Mouse (Mus musculus): Measurements from ENCODE around the gene Parm1. TPM values are rescaled to one million over a fixed set of nuclear protein-coding genes. Genes with fewer than 3 reads are reported as not detected.

Gene Parm1
- 3.0 TPM for polyA plus RNA-seq (2014; fragmentation: Illumina TruSeq; extraction: RNeasy Lipid Tissue Mini Kit (QIAGEN cat#74804); ENCODE audit: low read depth, low replicate concordance)

DNA sequence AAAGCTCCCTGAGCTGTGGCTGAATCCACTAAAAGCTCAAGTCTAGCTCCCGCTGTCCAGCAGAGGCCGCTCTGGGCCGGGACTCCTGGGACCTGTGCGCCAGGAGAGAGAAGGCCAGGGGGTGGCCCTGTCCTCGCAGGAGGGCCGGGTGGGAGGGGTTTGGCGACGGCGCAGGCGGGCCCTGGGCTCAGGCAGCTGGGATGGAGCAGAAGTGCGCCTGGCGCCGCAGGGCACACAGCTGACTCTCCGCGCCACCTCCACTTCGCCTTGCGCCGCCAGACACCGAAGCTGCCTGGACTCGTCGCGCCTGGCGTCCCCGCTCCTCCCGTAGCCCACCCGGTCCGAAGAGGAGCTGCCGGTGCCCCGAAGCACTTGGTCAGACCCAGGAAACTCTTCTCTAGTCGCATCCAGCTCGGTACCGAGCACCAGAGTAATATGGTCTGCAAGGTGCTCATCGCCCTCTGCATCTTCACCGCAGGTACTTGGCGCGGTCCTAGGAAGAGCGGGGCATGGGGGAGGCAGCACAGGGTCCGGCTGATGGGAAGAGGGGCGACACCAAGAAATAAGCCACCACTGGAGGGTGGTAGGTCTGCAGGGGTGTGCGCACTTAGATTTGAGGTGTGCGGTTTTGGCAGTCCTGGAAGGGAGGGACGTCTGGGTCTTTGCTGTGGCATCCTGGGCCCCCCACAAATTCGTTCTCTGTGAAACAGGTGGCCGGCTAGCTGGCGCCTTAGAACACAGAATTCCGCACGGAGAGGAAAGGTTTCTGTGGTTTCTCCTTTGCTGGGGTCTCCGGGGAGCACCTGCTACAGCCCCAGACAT, at the start of gene Parm1:
Gene Parm1, plus strand, starts transcription at position 136 of the 822 bp plus-strand sequence.

Other genes starting within 250 kb of the Parm1 start
- 0.29 TPM for gene Btc, start 114.6 kb upstream of the Parm1 start, polyA plus RNA-seq (2014; fragmentation: Illumina TruSeq; extraction: RNeasy Lipid Tissue Mini Kit (QIAGEN cat#74804); ENCODE audit: low read depth, low replicate concordance)